Mouse (Mus musculus): ENCODE measurements around the gene Gucy2g. TPM values are rescaled to one million over a fixed set of nuclear protein-coding genes. Genes with fewer than 3 reads are reported as not detected.

Gucy2g gene
- polyA plus RNA-seq, 1 experiment from 2014 or later: not detected

DNA sequence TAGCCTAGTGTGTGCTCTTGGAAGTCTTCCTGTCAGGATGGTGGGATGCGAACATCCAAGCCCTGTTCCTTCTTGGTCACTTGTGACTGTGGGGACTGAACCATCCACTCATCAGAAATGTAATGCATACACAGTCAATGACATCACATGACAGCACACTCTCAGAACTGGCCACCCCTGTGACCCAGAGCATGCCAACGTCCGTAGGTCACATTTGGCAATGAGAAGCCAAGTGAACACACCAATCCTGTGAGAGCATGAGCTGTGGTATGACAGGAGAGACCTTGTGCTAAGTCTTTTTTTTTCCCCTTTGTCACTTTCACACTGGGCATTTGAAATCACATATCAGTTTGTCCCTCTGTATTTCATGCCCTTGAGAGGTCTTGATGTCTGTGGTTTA, 45.5 kb downstream of the Gucy2g start:
- Histone ChIP-seq H3K4me2 (replicated peaks) (no peak overlapping the region), H3K4me1 (peaks cover 3% of the 10 kb centered on the region; the same call in 1 of the 2 replicates), H3K27ac (replicated peaks) (no peak overlapping the region), H3K9ac (replicated peaks) (no peak overlapping the region), H3K4me3 (no peak overlapping the region), H3K36me3 (no peaks in the 10 kb centered on the region), H3K27me3 (peaks cover 14% of the 10 kb centered on the region), H3K9me3 (no peaks in the 10 kb centered on the region)
- no peak for ATAC-seq (ENCODE audit: low FRiP score, low read depth)
- WGBS: 92% methylated on average over 3 of the region's 3 CpGs

DNA sequence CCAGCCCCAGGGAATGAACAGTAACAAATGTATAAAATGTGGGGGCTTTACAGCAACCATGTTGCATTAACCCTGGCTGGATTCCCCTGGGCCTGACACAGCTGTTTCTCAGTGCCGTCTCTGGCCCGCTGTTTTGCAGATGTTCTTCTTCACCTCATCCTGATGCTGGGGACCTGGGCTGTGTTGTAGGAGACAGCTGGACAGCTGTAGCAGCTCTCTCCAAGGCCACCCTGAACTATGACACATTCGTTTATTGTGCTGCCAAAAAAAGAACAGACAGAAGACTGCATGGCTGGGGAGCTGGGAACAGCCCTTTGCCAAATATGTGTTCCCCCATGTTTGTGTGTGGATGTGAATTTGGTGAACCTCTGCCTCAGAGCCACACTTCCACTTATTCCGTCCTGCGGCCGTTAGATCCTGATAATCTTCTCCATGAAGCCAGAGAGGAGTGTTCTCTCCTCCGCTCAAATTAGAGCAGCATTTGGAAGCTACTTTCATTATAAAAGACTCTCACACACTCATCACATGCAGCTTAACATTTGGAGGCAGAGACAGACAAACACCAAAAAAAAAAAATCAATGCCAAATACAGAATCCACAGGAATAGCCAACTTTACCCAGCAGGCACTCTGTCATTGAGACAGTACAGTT, 46.4 kb downstream of the Gucy2g start:
- Histone ChIP-seq H3K27me3 (0 out of 2 replicates have a peak, but pooled peaks cover 7% of the 10 kb centered on the region), H3K4me1 (peaks cover 3% of the 10 kb centered on the region; the same call in 1 of the 2 replicates), H3K27ac (replicated peaks) (no peak overlapping the region), H3K9ac (replicated peaks) (no peak overlapping the region), H3K36me3 (no peaks in the 10 kb centered on the region), H3K4me2 (replicated peaks) (no peak overlapping the region), H3K4me3 (no peak overlapping the region), H3K9me3 (no peaks in the 10 kb centered on the region)
- WGBS: 83% methylated on average over 7 of the region's 7 CpGs
- no peak for ATAC-seq (ENCODE audit: low FRiP score, low read depth)

DNA sequence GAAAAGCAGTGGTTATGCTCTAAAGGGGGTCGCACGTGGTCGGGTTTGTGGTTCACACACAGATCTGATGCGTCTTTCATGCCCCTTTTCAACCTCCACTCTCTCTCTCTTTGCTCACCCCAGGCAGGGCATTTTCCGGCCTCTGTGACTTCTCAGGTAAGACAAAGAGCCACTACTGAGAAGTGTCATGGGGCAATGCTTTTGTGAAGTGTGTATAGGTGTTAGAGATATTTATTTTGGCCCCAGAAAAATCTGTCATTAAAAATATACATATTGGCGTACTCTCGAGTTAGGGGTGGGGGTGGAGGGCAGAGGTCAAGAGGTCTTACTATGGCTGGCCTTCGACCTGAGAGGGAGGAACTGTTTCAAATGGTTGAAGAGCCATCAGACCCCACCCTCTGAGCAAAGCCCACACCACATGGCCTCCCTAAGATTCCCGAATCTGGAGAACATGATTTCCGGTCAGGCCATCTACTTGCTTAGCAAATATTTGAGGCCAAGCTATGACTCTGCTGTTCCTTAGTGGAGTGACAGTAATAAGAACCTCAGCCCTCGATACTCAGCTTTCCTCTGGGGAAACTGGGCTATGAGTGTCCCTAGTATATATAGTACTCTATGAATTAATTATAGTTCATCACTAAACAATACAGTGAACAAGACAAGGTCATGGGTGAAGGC, 47.2 kb downstream of the Gucy2g start:
- no peak overlapping the region for H3K9ac ChIP-seq (replicated peaks)
- no peak overlapping the region for H3K4me3 ChIP-seq
- 0 out of 2 replicates have a peak, but pooled peaks cover 2% of the 10 kb centered on the region for H3K27me3 ChIP-seq
- H3K27ac ChIP-seq (replicated peaks): no peak overlapping the region
- no peak for ATAC-seq (ENCODE audit: low FRiP score, low read depth)
- no peaks in the 10 kb centered on the region for H3K9me3 ChIP-seq
- H3K4me2 ChIP-seq (replicated peaks): no peak overlapping the region
- 72% methylated on average over 11 of the region's 11 CpGs for WGBS
- H3K4me1 ChIP-seq: peaks cover 3% of the 10 kb centered on the region; the same call in 1 of the 2 replicates
- H3K36me3 ChIP-seq: no peaks in the 10 kb centered on the region

DNA sequence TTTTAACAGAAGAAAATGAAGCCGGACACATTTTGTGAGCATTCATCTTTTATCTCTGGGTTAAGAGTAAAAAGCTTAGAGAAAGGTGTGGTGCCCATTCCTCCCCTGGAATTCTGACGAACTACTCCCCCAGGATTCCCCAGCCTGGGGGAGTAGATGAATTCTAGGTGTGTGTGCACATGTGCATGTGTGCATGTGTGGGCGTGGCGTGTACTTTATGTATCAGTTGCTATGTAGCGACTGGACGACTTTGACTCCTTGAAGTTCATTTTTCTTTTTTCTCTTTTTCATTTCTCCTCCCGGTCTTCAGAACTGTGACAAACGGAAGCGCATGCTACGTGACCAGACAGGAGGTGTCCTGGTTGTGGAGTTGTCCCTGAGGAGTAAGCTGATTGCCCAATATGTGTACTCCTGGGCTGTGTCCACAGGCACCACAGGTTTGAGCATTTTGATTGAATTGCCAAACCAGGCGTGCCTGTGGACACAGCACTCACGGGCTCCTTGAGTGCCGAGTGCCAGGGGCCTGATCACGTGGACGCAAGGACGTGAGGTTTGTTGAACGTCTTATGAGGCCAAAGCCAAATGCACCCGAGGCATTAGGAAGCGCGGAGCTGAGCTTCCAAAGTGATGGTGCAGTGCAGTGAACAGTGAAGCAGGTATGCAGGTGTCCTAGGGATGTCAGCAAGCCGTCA, 48.6 kb downstream of the Gucy2g start:
- H3K36me3 ChIP-seq: no peaks in the 10 kb centered on the region
- WGBS: 89% methylated on average over 21 of the region's 21 CpGs
- no peaks in the 10 kb centered on the region for H3K27me3 ChIP-seq
- no peak overlapping the region for H3K4me3 ChIP-seq
- peaks cover 3% of the 10 kb centered on the region; the same call in 1 of the 2 replicates for H3K4me1 ChIP-seq
- H3K9me3 ChIP-seq: no peaks in the 10 kb centered on the region
- no peak overlapping the region for H3K9ac ChIP-seq (replicated peaks)
- no peak overlapping the region for H3K4me2 ChIP-seq (replicated peaks)
- no peak overlapping the region for H3K27ac ChIP-seq (replicated peaks)
- ATAC-seq (ENCODE audit: low FRiP score, low read depth): no peak

DNA sequence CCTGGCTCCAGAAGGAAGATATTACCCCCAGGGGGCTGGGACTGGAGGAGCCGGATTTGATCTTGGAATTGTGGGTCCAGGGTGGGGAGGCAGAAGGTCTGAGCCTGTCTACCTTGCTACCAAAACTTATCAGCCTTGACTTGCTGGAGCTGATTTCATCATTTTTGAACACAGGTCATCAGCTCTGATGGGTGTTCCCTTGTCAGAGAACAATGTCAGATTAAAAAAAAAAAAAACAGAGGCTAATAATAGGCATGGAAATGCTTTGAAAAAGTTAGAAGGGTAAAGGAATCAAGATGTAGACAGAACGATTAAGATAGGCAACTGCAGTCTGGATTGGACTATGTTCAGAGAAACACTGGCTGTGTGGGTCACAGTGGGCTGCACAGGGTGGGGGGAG, 49.4 kb downstream of the Gucy2g start:
- H3K9ac ChIP-seq (replicated peaks): no peak overlapping the region

DNA sequence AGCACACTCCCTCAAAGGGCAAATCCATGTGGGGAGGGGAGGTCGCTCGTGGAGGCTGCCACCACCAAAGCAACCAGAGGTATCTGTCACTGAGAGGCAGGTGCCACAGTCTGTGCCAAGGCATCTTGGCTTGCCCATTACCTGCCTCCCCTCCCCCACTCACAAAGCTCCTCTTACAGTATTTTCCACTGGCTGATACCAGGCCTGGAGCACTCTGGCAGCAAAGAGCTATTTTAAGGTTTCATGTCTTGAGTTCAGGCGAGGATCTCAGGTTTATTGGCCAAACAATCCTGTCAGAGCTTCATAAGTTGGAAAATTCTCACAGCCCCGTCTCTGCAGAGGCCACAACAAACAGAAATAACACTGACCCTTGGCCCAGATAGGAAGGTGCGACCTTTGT, 51.0 kb downstream of the Gucy2g start:
- Histone ChIP-seq H3K36me3 (no peaks in the 10 kb centered on the region), H3K4me2 (replicated peaks) (no peak overlapping the region), H3K27ac (replicated peaks) (no peak overlapping the region), H3K4me1 (peaks cover 12% of the 10 kb centered on the region), H3K4me3 (no peak overlapping the region), H3K9ac (replicated peaks) (no peak overlapping the region), H3K27me3 (no peaks in the 10 kb centered on the region), H3K9me3 (no peaks in the 10 kb centered on the region)
- no peak for ATAC-seq (ENCODE audit: low FRiP score, low read depth)
- 86% methylated on average over 5 of the region's 5 CpGs for WGBS

More for the DNA sequence above, 49.4 kb downstream of the Gucy2g start:
- Histone ChIP-seq H3K4me2 (replicated peaks) (no peak overlapping the region), H3K4me1 (peaks cover 3% of the 10 kb centered on the region; the same call in 1 of the 2 replicates), H3K27ac (replicated peaks) (no peak overlapping the region), H3K27me3 (no peaks in the 10 kb centered on the region), H3K4me3 (no peak overlapping the region), H3K9me3 (no peaks in the 10 kb centered on the region), H3K36me3 (no peaks in the 10 kb centered on the region)
- no peak for ATAC-seq (ENCODE audit: low FRiP score, low read depth)
- WGBS: 66% methylated on average over 2 of the region's 2 CpGs

DNA sequence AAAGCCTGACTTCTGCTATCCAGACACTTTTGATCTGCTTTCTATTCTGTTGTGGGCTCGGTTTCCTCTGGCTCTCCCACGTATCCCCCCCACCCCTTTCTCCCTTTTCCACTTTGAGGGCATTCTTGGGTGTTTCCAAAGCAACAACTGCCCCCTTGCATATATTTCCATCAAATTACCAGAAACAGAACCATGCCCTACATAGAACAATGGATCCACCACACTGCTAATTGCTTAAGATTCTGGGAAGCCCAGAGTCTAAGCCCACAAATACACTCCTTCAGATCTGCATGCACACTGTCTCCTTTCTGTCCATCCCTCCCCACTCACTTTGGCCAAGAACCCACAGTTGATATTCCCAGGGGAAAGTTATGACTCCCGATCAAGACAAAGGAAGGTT, 55.4 kb downstream of the Gucy2g start:
- Histone ChIP-seq H3K9me3 (no peaks in the 10 kb centered on the region), H3K4me3 (no peak overlapping the region), H3K36me3 (no peaks in the 10 kb centered on the region), H3K4me1 (peaks cover 17% of the 10 kb centered on the region), H3K9ac (replicated peaks) (no peak overlapping the region), H3K4me2 (replicated peaks) (no peak overlapping the region), H3K27ac (replicated peaks) (peak overlapping the region; percentile 44), H3K27me3 (no peaks in the 10 kb centered on the region)
- WGBS: 35% methylated on average over 3 of the region's 3 CpGs
- peak; percentile 73 for ATAC-seq (ENCODE audit: low FRiP score, low read depth)

DNA sequence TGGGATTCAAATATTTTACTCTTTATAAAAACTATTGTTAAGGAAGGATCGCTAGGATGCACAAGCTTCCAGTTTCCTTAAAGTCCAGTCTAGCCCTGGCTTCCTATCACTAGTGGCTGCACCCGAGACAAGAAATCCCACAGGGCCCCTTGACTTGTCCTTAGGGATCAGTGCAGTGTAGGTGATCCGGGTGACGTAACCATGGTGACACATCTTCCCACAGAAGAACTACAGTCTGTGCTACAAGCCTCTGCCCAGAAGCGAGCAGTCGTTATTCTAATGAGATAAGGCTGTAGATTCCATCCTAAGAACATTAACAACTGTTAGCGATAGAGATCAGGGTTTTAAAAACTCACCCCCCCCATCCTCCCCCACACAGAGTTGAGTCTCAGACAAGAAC, 56.0 kb downstream of the Gucy2g start:
- H3K36me3 ChIP-seq: no peaks in the 10 kb centered on the region
- H3K4me2 ChIP-seq (replicated peaks): no peak overlapping the region
- no peaks in the 10 kb centered on the region for H3K27me3 ChIP-seq
- H3K4me1 ChIP-seq: peaks cover 17% of the 10 kb centered on the region
- peak overlapping the region; percentile 44 for H3K27ac ChIP-seq (replicated peaks)
- H3K4me3 ChIP-seq: no peak overlapping the region
- H3K9me3 ChIP-seq: no peaks in the 10 kb centered on the region
- H3K9ac ChIP-seq (replicated peaks): no peak overlapping the region
- peak; percentile 54; the same call in 1 of the 2 replicates for ATAC-seq (ENCODE audit: low FRiP score, low read depth)
- 39% methylated on average over 7 of the region's 7 CpGs for WGBS

DNA sequence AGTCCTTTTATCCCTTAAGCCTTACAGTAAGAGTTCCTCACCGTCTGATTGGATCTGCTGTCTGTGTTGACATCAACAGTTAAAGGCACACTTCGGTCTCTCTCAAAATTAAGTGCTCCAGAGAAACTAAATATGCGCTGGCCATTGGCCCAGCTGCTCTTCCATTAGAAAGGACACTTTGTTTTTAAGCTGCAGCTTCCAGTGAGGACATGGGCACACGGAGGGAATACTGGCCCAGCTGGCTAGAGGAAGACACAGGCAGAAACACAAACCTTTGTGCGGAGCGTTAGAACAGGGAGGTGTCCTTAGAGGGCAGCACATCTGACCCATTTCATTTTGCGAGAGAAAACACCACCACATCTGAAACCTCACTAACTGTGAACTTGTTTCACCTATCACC, 56.6 kb downstream of the Gucy2g start:
- Histone ChIP-seq H3K4me1 (peaks cover 17% of the 10 kb centered on the region), H3K4me2 (replicated peaks) (no peak overlapping the region), H3K9ac (replicated peaks) (no peak overlapping the region), H3K9me3 (no peaks in the 10 kb centered on the region), H3K27ac (replicated peaks) (peak overlapping the region; percentile 44), H3K4me3 (no peak overlapping the region), H3K27me3 (no peaks in the 10 kb centered on the region), H3K36me3 (no peaks in the 10 kb centered on the region)
- 68% methylated on average over 7 of the region's 7 CpGs for WGBS
- no peak for ATAC-seq (ENCODE audit: low FRiP score, low read depth)

DNA sequence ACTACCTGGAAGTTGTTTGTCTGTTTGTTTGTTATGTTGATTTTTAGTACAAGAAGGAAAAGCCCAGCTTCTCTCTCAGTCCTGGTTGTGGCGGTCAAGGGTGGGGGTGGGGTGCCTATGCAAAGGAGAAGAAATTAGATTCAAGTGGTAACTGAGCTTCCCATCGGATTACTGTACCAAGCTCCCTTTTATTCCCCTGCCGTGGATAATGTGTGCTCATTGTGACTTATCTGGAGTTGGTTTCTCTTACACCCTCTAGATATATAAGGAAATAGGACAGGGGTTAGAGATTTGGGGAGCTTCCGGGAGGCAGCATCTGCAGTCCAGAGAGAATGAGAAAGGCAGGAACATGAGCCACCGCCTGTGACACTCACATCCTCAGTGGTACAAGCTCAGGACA, 60.6 kb downstream of the Gucy2g start, which contains the start of gene Tectb:
TSS of gene Tectb (plus strand) at position 301 of the 400 bp plus-strand sequence.
- no peaks in the 10 kb centered on the region for H3K27me3 ChIP-seq
- 65% methylated on average over 5 of the region's 5 CpGs for WGBS
- H3K4me1 ChIP-seq: peaks cover 12% of the 10 kb centered on the region
- no peaks in the 10 kb centered on the region for H3K36me3 ChIP-seq
- no peak within 1 kb of the TSS for H3K27ac ChIP-seq (replicated peaks)
- H3K9me3 ChIP-seq: no peaks in the 10 kb centered on the region
- no peak within 1 kb of the TSS for H3K4me3 ChIP-seq
- ATAC-seq (ENCODE audit: low FRiP score, low read depth): no peak
- no peak within 1 kb of the TSS for H3K9ac ChIP-seq (replicated peaks)
- H3K4me2 ChIP-seq (replicated peaks): no peak within 1 kb of the TSS

DNA sequence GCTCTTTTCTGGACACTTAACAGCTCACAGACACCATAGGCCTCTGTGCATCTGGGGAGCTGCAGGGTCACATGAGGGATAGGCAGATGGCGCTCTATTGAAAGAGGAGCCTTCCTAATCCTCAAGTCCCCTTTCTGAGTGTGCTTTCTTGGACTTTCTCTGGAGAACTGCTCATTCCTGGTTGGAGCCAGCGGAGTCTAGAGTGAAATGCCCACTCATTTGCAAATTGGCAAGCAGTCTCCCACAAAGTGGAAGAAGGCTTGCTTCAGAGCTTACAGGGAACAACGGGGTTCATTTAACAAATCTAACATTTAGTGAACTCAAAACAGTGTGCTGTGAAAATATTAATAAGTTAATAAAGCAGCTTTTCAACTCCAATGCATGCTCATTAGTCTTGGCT, 63.9 kb downstream of the Gucy2g start:
- no peak overlapping the region for H3K27ac ChIP-seq (replicated peaks)
- H3K27me3 ChIP-seq: no peaks in the 10 kb centered on the region
- H3K36me3 ChIP-seq: no peaks in the 10 kb centered on the region
- WGBS: 74% methylated on average over 3 of the region's 3 CpGs
- H3K4me2 ChIP-seq (replicated peaks): no peak overlapping the region
- no peaks in the 10 kb centered on the region for H3K9me3 ChIP-seq
- H3K9ac ChIP-seq (replicated peaks): no peak overlapping the region
- no peaks in the 10 kb centered on the region for H3K4me1 ChIP-seq
- no peak for ATAC-seq (ENCODE audit: low FRiP score, low read depth)
- H3K4me3 ChIP-seq: no peak overlapping the region

DNA sequence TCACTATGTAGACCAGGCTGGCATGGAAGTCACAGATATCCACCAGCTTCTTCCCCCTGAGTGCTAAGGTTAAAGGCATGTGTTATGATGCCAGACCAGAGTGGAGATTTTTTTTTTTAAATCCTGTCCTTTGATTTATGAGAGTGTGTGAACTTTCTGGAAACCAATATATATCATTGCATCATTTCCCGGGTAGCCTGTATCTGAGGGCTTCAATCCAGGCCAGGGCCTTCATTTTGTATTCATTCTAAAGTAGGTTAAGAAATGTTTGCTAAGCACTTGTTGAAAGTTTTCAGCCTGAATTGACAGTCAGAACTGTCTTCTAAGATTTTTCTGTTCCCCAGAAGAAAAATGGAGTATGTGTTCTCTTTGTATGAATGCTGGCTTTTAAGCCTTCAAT, 69.5 kb downstream of the Gucy2g start:
- 83% methylated on average over 1 of the region's 1 CpGs for WGBS
- no peaks in the 10 kb centered on the region for H3K4me1 ChIP-seq
- no peak overlapping the region for H3K27ac ChIP-seq (replicated peaks)
- H3K4me3 ChIP-seq: no peak overlapping the region
- peaks cover 13% of the 10 kb centered on the region; the same call in 1 of the 2 replicates for H3K9me3 ChIP-seq
- no peak overlapping the region for H3K9ac ChIP-seq (replicated peaks)
- H3K36me3 ChIP-seq: no peaks in the 10 kb centered on the region
- no peaks in the 10 kb centered on the region for H3K27me3 ChIP-seq
- no peak for ATAC-seq (ENCODE audit: low FRiP score, low read depth)
- H3K4me2 ChIP-seq (replicated peaks): no peak overlapping the region

All from midbrain, embryonic 12.5 days (tissue).